Mouse (Mus musculus) midbrain, embryonic 10.5 days (tissue): ENCODE data around the gene Lypd3. TPM values are rescaled to one million over a fixed set of nuclear protein-coding genes. Genes with fewer than 3 reads are reported as not detected.
A peak's percentile ranks its signal among the peaks of the same experiment; 100 is the strongest.
"Not testable (repeated sequence)": the region's sequence is repeated elsewhere in the genome, so short reads cannot be mapped to it uniquely, and the experiment has no call there.

Source experiments
- DNase-seq: peaks from one replicate; pipeline ENCODE4 v3.0.0-alpha.2; 2017; ENCODE audit warnings: low spot score
- H3K27ac ChIP-seq: fragments of 300-500 bp; sonication (generic); replicated peaks from 2 replicates; pipeline ENCODE4 v1.5.1; 2016; ENCODE audit warnings: mild to moderate bottlenecking
- H3K27me3 ChIP-seq: fragments of 300-500 bp; sonication (generic); 2 replicates; pipeline ENCODE4 v1.6.1; 2016; ENCODE audit warnings: low read depth, mild to moderate bottlenecking; ENCODE audit not compliant: poor library complexity, severe bottlenecking
- H3K36me3 ChIP-seq: fragments of 300-500 bp; sonication (generic); 2 replicates; pipeline ENCODE4 v1.6.1; 2016; ENCODE audit warnings: mild to moderate bottlenecking, moderate library complexity
- H3K4me1 ChIP-seq: fragments of 300-500 bp; sonication (generic); 2 replicates; pipeline ENCODE4 v1.6.1; 2016
- H3K4me3 ChIP-seq: fragments of 300-500 bp; sonication (generic); 2 replicates; pipeline ENCODE4 v1.5.1; 2016; ENCODE audit warnings: mild to moderate bottlenecking, moderate library complexity
- H3K9me3 ChIP-seq: fragments of 300-500 bp; sonication (generic); replicated peaks from 2 replicates; pipeline ENCODE4 v1.6.1; 2016; ENCODE audit warnings: mild to moderate bottlenecking
- WGBS: fragments of 180-500 bp; shearing (Covaris S2); methylation state at CpG from one replicate; pipeline ENCODE4 v1.1.7; 2016; 5-methylcytosine and 5-hydroxymethylcytosine counted together
- polyA plus RNA-seq: library from polyadenylated mRNA; unstranded; fragments of >200 nt; fragmentation: Nextera tagmentation; extraction: Ambion mirVana; gene quantifications from 2 replicates; pipeline ENCODE4 v1.2.1, GENCODE M21; 2016

Gene Lypd3
- polyA plus RNA-seq, 1 experiment from 2014 or later = 0.32 TPM

DNA sequence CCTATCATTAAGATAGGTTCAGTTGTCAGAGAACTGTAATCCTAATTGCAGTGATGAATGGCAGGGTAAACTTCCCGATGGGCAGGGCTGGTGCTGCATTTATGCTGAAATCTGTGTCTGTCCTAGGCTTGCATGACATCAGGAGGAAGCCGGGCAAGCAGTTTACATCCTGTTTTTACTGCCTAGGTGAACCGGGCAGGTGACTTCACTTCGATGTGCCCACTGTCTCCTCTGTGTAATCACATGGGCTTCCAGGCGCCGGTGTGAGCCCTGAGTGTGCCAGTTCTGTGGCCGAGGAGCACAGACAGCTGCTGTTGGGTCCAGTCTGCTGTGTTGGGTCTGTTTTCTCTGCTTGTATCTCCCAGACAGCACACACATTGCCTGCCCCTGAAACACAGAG, 10.1 kb downstream of the Lypd3 start:
- no peaks in the 10 kb centered on the region for H3K36me3 ChIP-seq
- H3K4me1 ChIP-seq = no peaks in the 10 kb centered on the region
- DNase-seq = no peak
- H3K27me3 ChIP-seq = peaks cover 7% of the 10 kb centered on the region
- WGBS = 78% methylated on average over 7 of the region's 7 CpGs
- no peak overlapping the region for H3K4me3 ChIP-seq
- H3K27ac ChIP-seq = no peak overlapping the region
- no peaks in the 10 kb centered on the region for H3K9me3 ChIP-seq

DNA sequence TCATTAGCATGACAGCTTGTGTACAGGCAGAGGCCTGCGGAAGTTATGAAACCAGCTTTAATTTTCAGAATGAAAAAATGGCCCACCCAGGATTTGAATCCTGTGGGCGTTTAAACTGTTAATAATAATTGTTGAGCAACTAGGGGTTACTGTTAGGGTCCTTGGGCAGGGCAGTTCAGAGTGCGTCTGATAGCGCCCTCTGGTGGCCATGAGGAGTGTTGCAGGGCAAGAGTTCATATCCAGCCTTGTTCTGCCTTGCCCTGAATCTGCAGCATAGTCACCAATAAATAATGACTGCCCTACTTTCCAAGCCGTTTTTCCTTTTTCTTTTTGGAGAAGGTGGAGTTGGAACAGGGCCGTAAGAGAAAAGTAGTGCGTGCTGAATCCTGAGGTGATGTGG, 17.3 kb downstream of the Lypd3 start:
- WGBS = 29% methylated on average over 7 of the region's 7 CpGs

DNA sequence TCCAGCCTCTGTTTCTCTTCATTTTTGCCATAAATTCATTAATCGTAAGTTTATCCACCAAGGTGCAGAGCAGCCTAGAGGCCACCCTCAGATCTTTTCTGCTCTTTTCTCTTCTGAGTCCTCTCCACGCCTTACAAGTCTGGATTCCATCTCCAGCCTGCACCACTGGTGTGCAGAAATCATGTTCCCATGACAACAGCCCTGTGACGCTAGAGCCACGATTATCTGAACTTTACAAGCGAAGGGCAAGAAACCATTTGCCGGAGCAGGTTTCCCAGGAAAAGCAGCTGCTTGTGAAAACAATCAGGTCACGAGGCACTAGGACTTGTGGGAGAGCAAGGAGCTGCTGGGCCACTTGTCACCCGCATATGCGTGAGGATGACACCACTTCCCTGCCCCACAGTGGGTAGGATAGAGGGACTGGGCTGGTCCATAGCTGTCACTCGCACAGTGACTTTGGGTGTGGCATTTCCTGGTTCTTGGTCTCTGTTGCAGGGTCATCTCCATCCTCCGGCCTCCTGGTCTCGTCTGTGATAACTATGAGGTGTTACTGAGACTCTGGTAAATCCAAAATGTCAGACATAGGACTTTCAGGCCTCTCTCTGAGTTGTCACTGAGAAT, 23.5 kb downstream of the Lypd3 start:
- Histone ChIP-seq H3K27me3 (no peaks in the 10 kb centered on the region), H3K27ac (no peak overlapping the region), H3K4me1 (0 out of 2 replicates have a peak, but pooled peaks cover 3% of the 10 kb centered on the region), H3K4me3 (no peak overlapping the region), H3K9me3 (no peaks in the 10 kb centered on the region), H3K36me3 (no peaks in the 10 kb centered on the region)
- DNase-seq = no peak
- WGBS = 83% methylated on average over 12 of the region's 12 CpGs

More for the DNA sequence above, 17.3 kb downstream of the Lypd3 start:
- Histone ChIP-seq H3K4me1 (no peaks in the 10 kb centered on the region), H3K4me3 (no peak overlapping the region), H3K36me3 (no peaks in the 10 kb centered on the region), H3K27ac (no peak overlapping the region), H3K9me3 (no peaks in the 10 kb centered on the region), H3K27me3 (no peaks in the 10 kb centered on the region)
- DNase-seq = peak; percentile 65

- Histone ChIP-seq H3K27me3 (no peaks in the 10 kb centered on the region), H3K9me3 (no peaks in the 10 kb centered on the region), H3K4me3 (no peak overlapping the region), H3K27ac (no peak overlapping the region), H3K36me3 (no peaks in the 10 kb centered on the region), H3K4me1 (0 out of 2 replicates have a peak, but pooled peaks cover 3% of the 10 kb centered on the region)
- no peak for DNase-seq
- WGBS = 77% methylated on average over 17 of the region's 17 CpGs
Measured at GRCm38 (mm10) chr7:24661118-24661904, 25.0 kb downstream of the Lypd3 start.

DNA sequence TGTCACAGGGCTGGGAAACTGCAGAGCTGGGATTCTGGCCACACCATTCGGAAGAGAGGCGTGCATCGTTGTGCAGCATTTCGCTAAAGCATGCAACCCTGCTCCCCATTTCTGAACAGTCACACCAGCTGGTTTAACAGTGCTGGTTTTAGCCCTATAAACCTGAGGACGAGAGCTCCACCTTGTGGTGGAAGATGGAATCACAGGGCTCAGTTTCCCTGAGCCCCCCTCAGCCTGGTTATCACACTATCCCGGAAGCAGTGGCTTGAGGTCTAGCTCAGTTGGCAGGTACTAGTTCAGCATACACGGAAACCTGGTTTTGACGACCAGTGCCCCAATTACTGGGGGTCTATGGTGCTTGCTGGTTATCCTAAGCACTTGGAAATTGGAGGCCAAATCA, 26.2 kb downstream of the Lypd3 start:
- peak; percentile 79 for DNase-seq

GRCm38 (mm10) chr7:24664301-24664700, 28.0 kb downstream of the Lypd3 start:
- 40% methylated on average over 8 of the region's 8 CpGs for WGBS
- no peak overlapping the region for H3K27ac ChIP-seq
- no peak for DNase-seq
- no peaks in the 10 kb centered on the region for H3K27me3 ChIP-seq
- H3K9me3 ChIP-seq = no peaks in the 10 kb centered on the region
- H3K4me1 ChIP-seq = 0 out of 2 replicates have a peak, but pooled peaks cover 3% of the 10 kb centered on the region
- H3K4me3 ChIP-seq = no peak overlapping the region
- no peaks in the 10 kb centered on the region for H3K36me3 ChIP-seq

More for the DNA sequence above, 26.2 kb downstream of the Lypd3 start:
- Histone ChIP-seq H3K36me3 (no peaks in the 10 kb centered on the region), H3K27ac (no peak overlapping the region), H3K9me3 (no peaks in the 10 kb centered on the region), H3K4me1 (0 out of 2 replicates have a peak, but pooled peaks cover 3% of the 10 kb centered on the region), H3K4me3 (no peak overlapping the region), H3K27me3 (no peaks in the 10 kb centered on the region)
- WGBS = 23% methylated on average over 8 of the region's 8 CpGs

DNA sequence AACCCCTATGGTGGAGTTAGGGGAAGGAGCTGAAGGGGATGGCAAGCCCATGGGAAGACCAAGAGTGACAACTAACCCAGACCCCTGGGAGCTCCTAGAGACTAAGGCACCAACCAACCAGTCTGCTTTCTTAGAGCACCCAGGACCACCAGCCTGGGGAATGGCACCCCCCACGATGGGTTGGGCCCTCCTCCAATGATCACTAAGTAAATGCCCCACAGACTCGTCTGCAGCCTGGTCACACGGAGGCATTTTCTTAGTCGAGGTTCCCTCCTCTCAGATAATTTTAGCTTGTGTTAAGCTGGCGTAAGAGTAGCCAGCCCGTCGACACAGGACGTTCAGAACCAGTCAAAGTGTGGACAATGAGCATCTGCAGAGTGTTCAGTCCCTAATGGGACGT, 28.6 kb downstream of the Lypd3 start:
- no peak overlapping the region for H3K4me3 ChIP-seq
- no peaks in the 10 kb centered on the region for H3K9me3 ChIP-seq
- H3K36me3 ChIP-seq = no peaks in the 10 kb centered on the region
- no peaks in the 10 kb centered on the region for H3K27me3 ChIP-seq
- DNase-seq = no peak
- no peak overlapping the region for H3K27ac ChIP-seq
- WGBS = 78% methylated on average over 9 of the region's 9 CpGs
- H3K4me1 ChIP-seq = 0 out of 2 replicates have a peak, but pooled peaks cover 3% of the 10 kb centered on the region

- Histone ChIP-seq H3K9me3 (no peaks in the 10 kb centered on the region), H3K36me3 (no peaks in the 10 kb centered on the region), H3K27me3 (no peaks in the 10 kb centered on the region), H3K27ac (no peak overlapping the region), H3K4me1 (no peaks in the 10 kb centered on the region), H3K4me3 (no peak overlapping the region)
- 92% methylated on average over 23 of the region's 23 CpGs for WGBS
- no peak for DNase-seq
Measured at GRCm38 (mm10) chr7:24671944-24672439, 35.6 kb downstream of the Lypd3 start.

DNA sequence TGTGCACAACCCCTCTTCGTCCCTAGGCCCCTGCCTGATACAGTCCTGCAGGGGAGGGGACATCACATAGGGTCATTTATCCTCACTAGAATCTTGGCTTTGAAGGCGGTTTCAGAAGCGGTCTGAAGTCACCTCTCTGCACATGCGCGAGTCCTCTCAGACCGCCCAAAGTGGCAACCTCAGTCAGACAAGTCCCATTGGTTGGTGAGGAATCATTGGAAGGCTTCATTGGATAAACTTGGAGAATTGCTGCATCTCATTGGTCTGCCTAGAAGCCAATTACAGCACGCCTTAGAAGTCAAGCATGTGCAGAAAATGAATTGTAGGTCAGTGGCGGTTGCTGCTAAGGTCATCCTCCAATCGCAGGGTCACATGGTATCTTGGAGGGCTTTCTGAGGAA, 40.2 kb downstream of the Lypd3 start, which contains the start of gene Tex101:
Gene Tex101, minus strand, starts transcription at position 101 of the 400 bp plus-strand sequence.
- Histone ChIP-seq H3K9me3 (no peaks in the 10 kb centered on the region), H3K4me1 (no peaks in the 10 kb centered on the region), H3K4me3 (no peak within 1 kb of the TSS), H3K27me3 (no peaks in the 10 kb centered on the region), H3K36me3 (no peaks in the 10 kb centered on the region), H3K27ac (no peak within 1 kb of the TSS)
- no peak for DNase-seq
- 86% methylated on average over 9 of the region's 9 CpGs for WGBS

DNA sequence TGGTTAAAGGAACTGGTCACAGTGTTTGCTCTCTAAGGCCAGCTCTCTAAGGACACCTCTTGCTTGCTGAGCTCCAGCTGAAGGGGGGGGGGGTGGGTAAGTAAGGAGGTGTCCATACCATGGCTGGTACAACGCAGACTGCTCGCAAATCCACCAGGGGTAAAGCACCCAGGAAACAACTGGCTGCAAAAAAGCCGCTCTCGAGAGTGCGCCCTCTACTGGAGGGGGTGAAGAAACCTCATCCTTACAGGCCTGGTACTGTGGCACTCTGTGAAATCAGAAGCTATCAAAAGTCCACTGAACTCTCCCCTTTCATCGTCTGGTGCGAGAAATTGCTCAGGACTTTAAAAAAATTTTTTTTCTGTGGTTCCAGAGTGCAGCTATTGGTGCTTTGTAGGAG, 47.8 kb downstream of the Lypd3 start:
- not testable (repeated sequence) for H3K36me3 ChIP-seq, H3K27me3 ChIP-seq, DNase-seq, H3K4me1 ChIP-seq, H3K27ac ChIP-seq, H3K4me3 ChIP-seq, H3K9me3 ChIP-seq
- WGBS = 74% methylated on average over 7 of the region's 7 CpGs

GRCm38 (mm10) chr7:24687519-24687918, 51.2 kb downstream of the Lypd3 start:
- H3K4me1 ChIP-seq, H3K9me3 ChIP-seq, H3K27me3 ChIP-seq, DNase-seq, H3K36me3 ChIP-seq, H3K4me3 ChIP-seq, H3K27ac ChIP-seq: not testable (repeated sequence)
- 91% methylated on average over 10 of the region's 10 CpGs for WGBS
